Mouse (Mus musculus) natural killer cell, adult 2 months (primary cell): ENCODE measurements at regions not wholly inside any gene's neighbourhood (a gene's known extent, or its start where the extent isn't known, plus 50 kb on each side); places are given as distances from the start of the nearest gene placed in this dataset.
"Not testable (repeated sequence)": the region's sequence is repeated elsewhere in the genome, so short reads cannot be mapped to it uniquely, and the experiment has no call there.

Experiments used
- DNase-seq, 2 experiments: peaks; one replicate each; pipeline ENCODE4 v3.0.0; 2022; ENCODE audit warnings: low spot score in 2 of 2

GRCm38 (mm10) chr16:86544121-86544520 is 642.5 kb upstream of the Adamts5 start:
- no peak for DNase-seq

DNA sequence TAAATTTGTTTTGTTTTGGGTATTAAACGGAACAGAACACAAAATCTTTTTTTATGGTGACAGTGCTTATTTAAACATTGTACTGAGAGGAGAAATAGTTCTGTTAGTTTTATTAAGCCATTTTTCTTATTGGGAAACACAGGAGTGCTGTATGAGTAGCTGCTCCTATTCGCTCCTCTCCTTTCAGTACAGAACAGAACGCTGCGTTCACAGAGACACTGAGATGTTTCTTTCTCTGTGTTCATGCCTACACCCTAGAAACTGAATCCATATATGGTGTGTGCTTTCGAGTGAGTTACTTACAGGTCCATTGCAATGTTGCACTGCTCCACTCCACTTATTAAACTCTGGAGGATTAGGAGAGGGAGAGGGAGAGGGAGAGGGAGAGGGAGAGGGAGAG is 634.9 kb upstream of the Adamts5 start:
- DNase-seq, result no peak

DNA sequence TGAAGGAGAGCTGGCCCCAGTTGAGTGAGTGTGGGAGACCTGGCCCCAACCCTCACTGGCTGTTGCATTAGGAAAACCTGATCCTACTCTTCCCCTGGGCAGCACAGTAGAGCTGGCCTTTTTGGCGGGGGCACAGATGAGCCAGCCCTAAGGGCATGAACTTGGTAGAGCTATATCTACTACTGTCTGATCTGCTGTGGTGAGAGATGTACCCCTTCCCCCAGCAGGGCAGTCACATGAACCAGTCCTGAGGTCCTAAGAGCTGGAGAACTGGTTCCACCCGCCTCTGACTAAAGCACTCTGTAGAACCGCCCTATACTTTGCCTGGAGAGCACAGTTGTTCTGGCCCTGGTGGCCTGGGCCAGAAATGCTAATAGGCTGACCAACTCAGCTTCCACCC is 622.5 kb upstream of the Adamts5 start:
- DNase-seq, result no peak

GRCm38 (mm10) chr16:86516935-86517334 is 615.3 kb upstream of the Adamts5 start:
- no peak for DNase-seq

- no peak for DNase-seq
Observed at GRCm38 (mm10) chr16:86516144-86516543, 614.5 kb upstream of the Adamts5 start.

DNA sequence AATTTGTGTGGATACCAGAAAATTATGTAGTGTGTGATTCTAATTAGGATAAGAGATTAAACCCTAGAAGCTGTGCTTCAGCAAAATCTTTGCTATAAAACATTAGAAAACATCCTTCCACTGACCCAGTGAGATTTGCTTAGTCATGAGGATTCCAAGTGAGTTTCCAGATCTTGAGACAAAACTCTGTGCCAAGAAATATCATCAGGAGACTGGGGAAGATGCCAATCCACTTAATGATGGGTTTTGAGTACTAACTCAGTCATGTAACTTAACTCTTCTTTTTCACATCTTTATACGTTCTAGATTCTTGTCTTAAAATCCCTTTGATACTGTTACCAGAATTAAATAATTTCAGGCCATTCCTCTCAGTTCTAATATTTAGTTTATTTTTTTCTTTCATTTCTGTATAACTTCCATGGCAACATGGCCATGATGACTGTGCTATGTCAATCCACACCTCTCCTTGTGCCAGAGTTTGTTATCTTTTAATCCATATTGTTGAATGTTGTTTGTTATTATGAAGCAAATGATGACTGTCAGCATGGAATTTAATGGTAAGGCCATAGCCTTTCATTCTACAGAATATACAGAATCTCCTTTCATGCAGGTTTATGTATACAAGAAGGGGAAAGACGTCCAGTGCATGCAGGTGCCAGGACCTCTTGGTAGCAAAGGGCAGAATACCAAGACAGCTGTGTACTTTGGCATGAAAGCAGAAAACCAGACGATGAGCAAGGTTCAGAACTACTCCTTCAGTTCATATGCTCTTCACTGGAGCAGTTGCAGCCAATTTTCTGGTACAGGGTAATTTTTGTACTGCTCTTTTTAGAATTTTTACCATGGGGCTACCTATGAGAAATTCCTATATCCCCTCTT is 599.7 kb upstream of the Adamts5 start:
- DNase-seq, result no peak

GRCm38 (mm10) chr16:86475145-86475544 is 573.5 kb upstream of the Adamts5 start:
- no peak for DNase-seq

DNA sequence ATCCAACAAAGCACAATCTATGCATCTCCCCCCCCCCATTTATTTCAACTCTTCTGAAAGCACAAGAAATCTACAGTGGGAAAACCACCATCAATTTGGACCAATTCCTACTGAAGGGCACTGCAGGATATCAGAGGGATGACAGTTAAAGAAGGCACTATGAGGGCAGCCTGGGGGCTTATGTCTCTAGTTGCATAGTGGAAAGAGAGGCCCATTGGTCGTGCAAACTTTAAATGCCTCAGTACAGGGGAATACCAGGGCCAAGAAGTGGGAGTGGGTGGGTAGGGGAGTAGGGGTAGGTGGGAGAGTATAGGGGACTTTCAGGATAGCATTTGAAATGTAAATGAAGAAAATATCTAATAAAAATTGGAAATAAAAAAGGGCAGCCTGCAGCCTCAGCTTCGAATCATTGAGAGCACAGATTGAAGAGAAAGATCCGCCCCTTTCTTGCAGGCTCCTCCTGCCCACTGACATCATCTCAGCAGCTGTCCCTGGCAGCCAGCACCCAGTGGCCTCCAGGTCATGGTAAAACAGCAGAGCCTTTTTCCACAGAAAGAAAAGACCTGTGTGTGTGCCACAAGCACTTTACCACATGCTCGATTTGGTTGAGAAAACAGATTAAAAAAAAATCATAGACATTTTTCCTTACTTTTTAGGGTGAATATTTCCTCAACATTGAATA is 571.6 kb upstream of the Adamts5 start:
- DNase-seq, result no peak

DNA sequence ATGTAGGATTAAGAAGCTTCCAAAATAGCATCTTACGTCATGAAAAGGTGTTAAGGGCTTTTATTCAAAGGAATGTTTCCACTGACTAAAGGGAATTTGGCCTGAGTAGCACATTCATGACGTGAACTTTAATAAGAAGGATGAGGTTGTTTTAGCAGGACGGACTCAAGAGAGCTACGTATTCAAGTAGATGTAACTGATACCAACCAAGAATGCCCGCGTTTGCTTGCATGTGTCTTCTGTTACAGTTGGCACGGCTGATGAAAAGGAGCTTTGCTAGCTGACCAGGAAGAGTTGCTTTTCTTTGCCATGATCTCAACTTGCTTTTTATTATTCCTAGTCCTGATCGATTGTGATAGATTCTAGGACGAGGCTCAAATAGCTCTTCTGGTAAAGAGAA is 559.4 kb upstream of the Adamts5 start:
- DNase-seq, result no peak

DNA sequence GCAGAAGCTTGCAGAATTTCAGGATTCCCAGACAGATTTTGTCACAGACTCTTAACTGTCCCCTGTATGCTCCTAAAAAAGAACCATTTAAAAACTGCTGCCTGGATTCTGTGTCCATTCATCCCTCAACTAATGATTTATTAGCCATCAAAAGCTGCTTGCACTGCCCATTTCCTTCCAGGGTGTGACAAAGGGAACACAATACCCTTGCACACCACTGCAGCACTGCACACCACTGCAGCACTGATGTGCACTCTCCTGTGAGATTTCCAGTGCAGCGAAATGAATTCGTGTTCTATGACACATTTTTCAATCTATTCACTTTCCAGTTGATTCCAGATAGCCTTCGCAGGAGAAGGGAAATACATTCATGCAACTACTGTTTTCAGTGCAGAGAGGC is 555.0 kb upstream of the Adamts5 start:
- DNase-seq, result no peak

DNA sequence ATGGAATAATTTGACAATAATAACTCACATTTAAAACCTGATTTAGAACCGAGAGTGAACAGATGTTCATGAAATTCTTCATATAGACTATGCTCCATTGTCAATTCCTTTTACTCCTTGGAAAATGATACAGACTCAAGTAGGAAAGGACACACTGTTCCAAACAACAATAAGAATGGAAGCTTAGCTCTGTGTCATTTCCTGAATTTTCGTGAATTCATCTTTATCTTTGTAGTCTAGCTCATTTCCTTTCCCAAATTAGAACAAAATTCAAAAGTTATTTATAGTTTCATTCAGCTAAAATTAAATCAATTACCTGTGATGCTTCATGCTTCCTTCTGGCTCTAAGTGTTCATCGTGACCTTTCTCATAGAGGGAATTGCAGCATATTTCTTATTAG is 553.2 kb upstream of the Adamts5 start:
- DNase-seq, result no peak

GRCm38 (mm10) chr16:86454031-86454430 is 552.4 kb upstream of the Adamts5 start:
- DNase-seq, result no peak

- DNase-seq, result no peak
Observed at GRCm38 (mm10) chr16:86448478-86449160, 547.0 kb upstream of the Adamts5 start.

- DNase-seq, result not testable (repeated sequence)
Observed at GRCm38 (mm10) chr16:86419458-86419857, 517.8 kb upstream of the Adamts5 start.

DNA sequence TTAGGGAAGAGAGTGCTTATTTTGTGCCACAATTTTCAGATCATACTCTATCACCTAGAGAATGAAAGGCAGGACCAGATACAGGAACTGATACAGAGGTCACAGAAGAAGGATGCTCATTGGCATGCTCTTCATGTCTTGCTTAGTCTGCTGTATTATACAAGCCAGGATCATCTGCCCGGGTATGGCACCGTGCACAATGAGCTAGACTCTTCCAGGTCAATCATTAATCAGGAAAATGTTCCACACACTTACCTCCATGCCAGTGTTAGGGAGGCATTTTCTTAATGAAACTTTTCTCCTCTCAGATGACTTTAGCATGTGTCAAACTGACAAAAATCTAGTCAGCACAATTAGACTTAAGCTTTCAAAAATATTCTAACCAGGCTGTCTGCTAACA is 502.7 kb upstream of the Adamts5 start:
- DNase-seq, result no peak

- DNase-seq, result no peak
Observed at GRCm38 (mm10) chr16:86401381-86401780, 499.8 kb upstream of the Adamts5 start.

DNA sequence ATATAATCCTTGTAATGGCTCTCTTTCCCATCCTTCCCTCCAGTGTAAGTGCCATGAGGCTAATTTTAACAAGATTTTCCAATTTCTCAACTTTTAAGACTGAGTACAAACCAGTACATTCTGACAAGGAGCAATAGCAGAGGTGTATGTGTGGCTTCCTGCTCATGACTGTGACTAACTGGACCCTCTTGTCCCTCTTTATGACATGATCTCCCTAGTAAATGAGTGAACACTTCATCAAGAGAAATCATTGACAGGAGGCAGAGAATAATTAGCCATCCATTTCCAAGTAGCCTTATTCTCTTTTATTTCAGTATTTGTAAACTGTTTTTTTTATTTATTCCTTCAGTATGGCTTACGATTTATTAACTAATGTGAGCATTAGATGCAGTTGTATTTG is 497.7 kb upstream of the Adamts5 start:
- DNase-seq, result no peak

DNA sequence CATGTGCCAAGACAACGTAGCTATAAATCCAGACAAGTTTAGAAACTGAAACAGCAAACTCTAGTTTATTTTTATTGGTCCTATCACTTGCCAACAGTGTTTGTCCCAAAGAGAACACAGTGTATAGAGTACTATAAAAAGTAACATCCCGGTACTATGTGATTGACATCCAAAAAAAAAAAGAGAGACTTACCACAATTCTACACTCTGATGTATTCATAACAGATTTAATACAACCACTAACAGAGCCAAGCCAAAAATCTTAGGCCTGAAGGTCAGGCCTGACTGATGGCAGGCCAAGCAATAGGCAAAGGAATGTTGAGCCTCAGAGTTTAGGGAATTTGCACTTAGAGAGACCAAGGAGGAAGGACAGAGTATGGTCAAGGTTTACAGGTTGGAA is 495.9 kb upstream of the Adamts5 start:
- no peak for DNase-seq

DNA sequence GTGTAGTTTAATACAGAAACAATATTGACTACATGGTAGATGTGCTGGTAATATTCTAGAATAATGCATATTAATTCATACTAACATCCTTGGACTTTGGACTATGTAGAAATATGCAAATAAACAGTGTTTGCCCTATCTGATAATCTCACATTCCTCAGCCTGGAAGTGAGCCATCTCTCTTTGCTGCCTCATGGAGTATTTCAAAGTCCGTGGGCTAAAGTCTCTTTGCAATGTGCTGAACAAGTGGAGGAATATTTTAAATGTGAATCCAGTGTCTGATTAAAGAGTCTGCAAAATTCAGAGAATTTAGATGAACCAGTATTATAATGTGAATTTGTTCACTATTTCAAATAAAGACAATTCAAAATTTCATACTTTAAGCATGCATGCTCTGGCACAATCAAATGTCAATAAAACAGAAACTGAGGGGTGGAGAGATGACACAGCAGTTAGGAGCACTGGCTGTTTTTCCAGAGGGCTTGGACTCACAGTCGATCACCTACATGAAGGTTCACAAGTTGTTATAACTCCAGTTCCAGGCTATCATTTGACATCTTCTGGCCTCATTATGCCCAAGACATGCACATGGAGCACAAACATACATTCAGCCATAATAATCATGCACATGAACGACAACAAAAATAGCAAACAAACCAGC is 487.6 kb upstream of the Adamts5 start:
- no peak for DNase-seq

DNA sequence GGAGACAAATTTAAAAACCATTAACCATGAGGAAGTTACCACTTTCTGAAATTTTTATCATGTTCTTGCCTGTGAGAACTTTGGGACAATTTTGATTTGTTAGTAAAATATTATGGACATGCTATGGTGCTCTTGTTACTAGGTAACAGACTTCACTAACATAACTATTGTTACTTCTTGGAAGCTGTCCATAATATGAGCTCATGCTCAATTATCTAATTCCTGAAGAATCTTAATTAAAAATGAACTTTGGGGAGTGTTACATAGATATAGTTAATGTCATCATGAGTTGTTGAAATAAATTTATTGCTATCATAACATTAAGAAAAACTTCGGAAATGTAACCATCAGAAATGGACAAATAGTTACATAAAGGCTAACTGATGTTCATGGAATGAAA is 486.5 kb upstream of the Adamts5 start:
- no peak for DNase-seq

DNA sequence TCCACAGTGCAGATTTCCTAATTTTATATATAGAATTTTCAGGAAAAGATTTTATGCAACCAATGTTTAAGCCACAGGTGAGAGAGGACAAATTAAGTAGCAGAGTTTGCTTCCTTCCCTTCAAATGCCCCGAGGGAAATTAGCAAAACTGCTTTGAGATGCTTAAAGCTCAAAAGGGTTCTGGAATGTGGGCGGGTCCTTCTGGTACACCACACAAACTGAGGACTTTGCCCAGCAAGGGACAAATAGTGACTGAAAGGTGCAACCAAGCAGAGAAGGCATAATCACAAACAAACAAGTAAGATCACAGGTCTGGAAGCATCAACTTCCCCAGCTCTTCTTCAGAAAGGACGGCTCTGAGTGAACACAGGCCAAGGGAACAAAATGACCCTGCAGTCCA is 476.4 kb upstream of the Adamts5 start:
- no peak for DNase-seq

GRCm38 (mm10) chr16:86371652-86372051 is 470.0 kb upstream of the Adamts5 start:
- DNase-seq, result no peak
